Mouse (Mus musculus) kidney, postnatal 0 days (tissue): ENCODE results near the gene Gm10401. TPM values are rescaled to one million over a fixed set of nuclear protein-coding genes. Genes with fewer than 3 reads are reported as not detected.

Experiments used
- ATAC-seq: fragments of 200-750 bp; cut with Nextera tagmentation; replicated peaks from 2 replicates; pipeline ENCODE4 v1.8.0; 2017; ENCODE audit warnings: low read depth, moderate number of reproducible peaks, moderate TSS enrichment, moderate library complexity; ENCODE audit not compliant: low FRiP score
- DNase-seq: peaks from one replicate; pipeline ENCODE4 v3.0.0-alpha.2; 2016; ENCODE audit warnings: low spot score
- H3K27ac ChIP-seq: fragments of 300-500 bp; sonication (generic); 2 replicates; pipeline ENCODE4 v1.5.1; 2014; ENCODE audit warnings: mild to moderate bottlenecking
- H3K27me3 ChIP-seq: fragments of 300-500 bp; sonication (generic); 2 replicates; pipeline ENCODE4 v1.6.1; 2014; ENCODE audit warnings: low read length, mixed read lengths; ENCODE audit not compliant: insufficient read depth
- H3K36me3 ChIP-seq: fragments of 300-500 bp; sonication (generic); 2 replicates; pipeline ENCODE4 v1.6.1; 2014; ENCODE audit warnings: low read length, mixed read lengths; ENCODE audit not compliant: insufficient read depth
- H3K4me1 ChIP-seq: fragments of 300-500 bp; sonication (generic); replicated peaks from 2 replicates; pipeline ENCODE4 v1.6.1; 2014; ENCODE audit warnings: antibody characterized with exemption, low read length, mixed read lengths; ENCODE audit not compliant: insufficient read depth
- H3K4me2 ChIP-seq: fragments of 300-500 bp; sonication (generic); 2 replicates; pipeline ENCODE4 v1.6.1; 2014; ENCODE audit warnings: mild to moderate bottlenecking, low read length, moderate library complexity, mixed read lengths
- H3K4me3 ChIP-seq: fragments of 300-500 bp; sonication (generic); replicated peaks from 2 replicates; pipeline ENCODE4 v1.5.1; 2014; ENCODE audit warnings: low read depth, low read length
- H3K9ac ChIP-seq: fragments of 300-500 bp; sonication (generic); 2 replicates; pipeline ENCODE4 v1.6.1; 2014; ENCODE audit warnings: low read depth, low read length
- H3K9me3 ChIP-seq: fragments of 300-500 bp; sonication (generic); replicated peaks from 2 replicates; pipeline ENCODE4 v1.6.1; 2016; ENCODE audit warnings: low read length, inconsistent platforms, mixed read lengths
- CTCF ChIP-seq: IDR thresholded peaks from 2 replicates; pipeline ENCODE4 v1.5.1; 2016; ENCODE audit warnings: antibody characterized with exemption, low read depth, mild to moderate bottlenecking, moderate library complexity
- WGBS: fragments of 180-500 bp; shearing (Covaris S2); extraction: QIAGEN DNeasy Blood & Tissue Kit; methylation state at CpG from one replicate; pipeline ENCODE4 v1.1.7; 2014; 5-methylcytosine and 5-hydroxymethylcytosine counted together
- polyA plus RNA-seq: library from polyadenylated mRNA; unstranded; fragments of >200 nt; fragmentation: Nextera tagmentation; extraction: Ambion mirVana; gene quantifications from 2 replicates; pipeline ENCODE4 v1.2.1, GENCODE M21; 2015

Gene Gm10401
- polyA plus RNA-seq, 1 experiment from 2014 or later, result 26.6 TPM

- H3K4me3 ChIP-seq, result no peak overlapping the region
- H3K36me3 ChIP-seq, result 0 out of 2 replicates have a peak, but pooled peaks cover 2% of the 10 kb centered on the region
- H3K4me2 ChIP-seq, result no peak overlapping the region
- no peak overlapping the region for H3K9ac ChIP-seq
- H3K4me1 ChIP-seq, result peaks cover 9% of the 10 kb centered on the region; the same call in 1 of the 2 replicates
- no peaks in the 10 kb centered on the region for H3K27me3 ChIP-seq
- no peak for ATAC-seq
- WGBS, result 83% methylated on average over 11 of the region's 11 CpGs
- H3K27ac ChIP-seq, result no peak overlapping the region
- no peak for TF ChIP-seq CTCF
- no peak for DNase-seq
- no peaks in the 10 kb centered on the region for H3K9me3 ChIP-seq
Observed at GRCm38 (mm10) chr5:115068671-115069421, 29.2 kb downstream of the Gm10401 start.

DNA sequence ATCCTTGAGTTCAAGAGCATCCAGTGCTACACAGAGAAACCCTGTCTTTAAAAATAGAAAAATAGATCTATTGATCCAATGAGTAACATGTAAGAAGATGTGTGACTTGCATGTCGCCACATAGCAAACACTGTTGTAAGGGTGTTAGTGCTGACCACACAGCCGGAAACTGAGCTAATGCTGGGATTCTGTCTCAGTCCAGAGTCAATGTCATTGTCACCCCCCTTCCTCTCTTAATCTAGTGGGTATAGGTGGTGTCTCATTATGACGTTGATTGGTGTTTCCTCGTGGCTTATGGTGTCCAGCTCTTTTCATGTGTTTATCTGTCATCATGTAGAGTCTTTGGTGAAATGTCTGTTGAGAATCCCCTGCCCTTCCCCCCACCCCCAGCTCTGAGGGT is 31.9 kb downstream of the Gm10401 start:
- ATAC-seq (no peak), DNase-seq (no peak)
- TF ChIP-seq CTCF, result no peak

GRCm38 (mm10) chr5:115063391-115063790 is 34.7 kb downstream of the Gm10401 start:
- Histone ChIP-seq H3K9ac (0 out of 2 replicates have a peak overlapping the region, but pooled peaks have one; percentile 13), H3K4me1 (0 out of 2 replicates have a peak, but pooled peaks cover 3% of the 10 kb centered on the region), H3K4me2 (no peak overlapping the region), H3K36me3 (0 out of 2 replicates have a peak, but pooled peaks cover 4% of the 10 kb centered on the region), H3K27me3 (no peaks in the 10 kb centered on the region), H3K27ac (no peak overlapping the region), H3K4me3 (no peak overlapping the region), H3K9me3 (no peaks in the 10 kb centered on the region)
- 77% methylated on average over 7 of the region's 7 CpGs for WGBS
- ATAC-seq (no peak), DNase-seq (no peak)
- TF ChIP-seq CTCF, result no peak

More for the DNA sequence above, 31.9 kb downstream of the Gm10401 start:
- Histone ChIP-seq H3K9ac (no peak overlapping the region), H3K36me3 (0 out of 2 replicates have a peak, but pooled peaks cover 6% of the 10 kb centered on the region), H3K27me3 (no peaks in the 10 kb centered on the region), H3K4me2 (no peak overlapping the region), H3K27ac (no peak overlapping the region), H3K4me1 (0 out of 2 replicates have a peak, but pooled peaks cover 3% of the 10 kb centered on the region), H3K4me3 (no peak overlapping the region), H3K9me3 (no peaks in the 10 kb centered on the region)
- WGBS, result 73% methylated on average over 4 of the region's 4 CpGs

GRCm38 (mm10) chr5:115062566-115062965 is 35.5 kb downstream of the Gm10401 start:
- WGBS, result 93% methylated on average over 1 of the region's 1 CpGs
- no peak for TF ChIP-seq CTCF
- H3K36me3 ChIP-seq, result 0 out of 2 replicates have a peak, but pooled peaks cover 4% of the 10 kb centered on the region
- no peaks in the 10 kb centered on the region for H3K27me3 ChIP-seq
- no peaks in the 10 kb centered on the region for H3K4me1 ChIP-seq
- no peak overlapping the region for H3K27ac ChIP-seq
- no peak overlapping the region for H3K4me2 ChIP-seq
- H3K9ac ChIP-seq, result no peak overlapping the region
- no peaks in the 10 kb centered on the region for H3K9me3 ChIP-seq
- DNase-seq (no peak), ATAC-seq (no peak)
- H3K4me3 ChIP-seq, result no peak overlapping the region

DNA sequence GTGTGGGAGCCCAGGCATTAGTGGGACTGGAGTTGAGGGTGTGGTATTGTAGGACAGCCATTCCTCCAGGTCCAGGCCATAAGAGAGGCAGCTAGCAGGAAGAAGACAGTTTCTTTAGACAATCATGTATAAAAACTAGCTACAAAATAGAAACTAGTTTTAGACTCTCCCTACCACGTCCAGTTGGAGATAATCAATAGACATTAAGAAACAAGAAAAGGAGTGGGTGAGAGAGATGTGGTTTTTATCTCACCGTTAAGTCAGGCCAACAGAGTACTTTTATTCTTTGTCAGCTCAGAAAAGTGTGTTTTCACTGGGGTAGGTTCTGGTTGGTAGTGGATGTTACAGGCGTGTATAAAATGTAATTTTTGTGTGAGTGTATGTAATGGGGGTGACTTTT is 37.1 kb downstream of the Gm10401 start:
- no peak for TF ChIP-seq CTCF
- Histone ChIP-seq H3K36me3 (0 out of 2 replicates have a peak, but pooled peaks cover 4% of the 10 kb centered on the region), H3K4me1 (no peaks in the 10 kb centered on the region), H3K27ac (no peak overlapping the region), H3K9me3 (no peaks in the 10 kb centered on the region), H3K27me3 (no peaks in the 10 kb centered on the region), H3K4me2 (no peak overlapping the region), H3K9ac (no peak overlapping the region), H3K4me3 (no peak overlapping the region)
- ATAC-seq, result no peak
- 97% methylated on average over 3 of the region's 3 CpGs for WGBS
- no peak for DNase-seq

DNA sequence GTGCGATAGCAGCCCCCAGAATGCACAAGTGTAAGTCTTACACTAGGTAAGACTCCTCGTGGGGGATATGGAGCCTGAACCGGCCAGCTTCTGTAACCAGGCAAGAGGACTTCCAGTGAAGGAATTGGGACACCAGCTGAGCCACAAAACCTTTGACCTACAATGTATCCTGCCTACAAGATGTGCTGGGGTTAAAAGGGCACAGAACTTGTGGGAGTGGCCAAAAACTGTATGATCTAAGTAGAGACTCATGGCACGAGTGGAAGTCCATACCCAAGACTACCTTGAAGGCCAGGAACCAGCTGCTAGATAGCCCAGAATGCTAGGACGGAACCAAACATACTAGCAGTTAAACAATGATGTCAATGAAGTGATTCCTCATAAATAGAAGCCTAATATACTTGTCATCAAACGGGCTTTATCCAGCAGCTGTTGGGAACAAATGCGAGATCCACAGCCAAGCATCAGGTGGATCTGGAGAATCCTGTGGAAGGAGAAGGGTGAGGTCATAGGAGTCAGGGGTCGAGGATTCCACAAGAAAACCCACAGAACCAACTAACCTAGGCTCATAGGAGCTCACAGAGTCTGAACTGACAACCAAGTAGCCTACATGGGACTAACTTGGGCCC is 37.9 kb downstream of the Gm10401 start:
- 0 out of 2 replicates have a peak, but pooled peaks cover 4% of the 10 kb centered on the region for H3K36me3 ChIP-seq
- no peak overlapping the region for H3K4me3 ChIP-seq
- H3K27ac ChIP-seq, result no peak overlapping the region
- no peaks in the 10 kb centered on the region for H3K9me3 ChIP-seq
- no peak overlapping the region for H3K9ac ChIP-seq
- no peak for TF ChIP-seq CTCF
- 78% methylated on average over 8 of the region's 8 CpGs for WGBS
- ATAC-seq, result no peak
- H3K4me2 ChIP-seq, result no peak overlapping the region
- H3K4me1 ChIP-seq, result no peaks in the 10 kb centered on the region
- no peak for DNase-seq
- H3K27me3 ChIP-seq, result no peaks in the 10 kb centered on the region
